Mouse (Mus musculus): ENCODE measurements around the gene Stk39. TPM values are rescaled to one million over a fixed set of nuclear protein-coding genes. Genes with fewer than 3 reads are reported as not detected.

Stk39 gene
- total RNA-seq, 1 experiment = 5.0 TPM

DNA sequence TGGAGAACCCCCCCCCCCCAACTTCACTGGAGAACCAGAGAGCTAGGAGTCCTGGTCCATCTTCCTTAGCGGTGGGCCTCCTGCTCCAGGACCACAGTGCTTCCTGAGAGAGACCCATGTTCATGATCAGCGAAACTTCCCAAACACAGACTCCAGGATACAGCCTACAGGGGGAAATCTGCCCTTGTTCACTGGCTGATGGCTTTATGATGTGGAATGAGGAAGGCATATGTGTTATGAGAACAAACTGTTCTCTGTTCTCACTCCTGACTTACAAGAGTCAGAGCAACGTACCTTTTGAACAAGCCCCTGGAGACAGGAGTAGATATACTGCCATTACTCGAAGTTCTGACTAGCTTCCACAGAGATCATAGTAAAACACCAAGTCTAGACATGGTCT is 42.6 kb downstream of the Stk39 start:
- Histone ChIP-seq H3K4me3 (ENCODE audit: insufficient read depth in 1 of 2, low read depth in 1 of 2, low read length in 2 of 2, poor library complexity in 1 of 2, severe bottlenecking in 1 of 2) (no peak overlapping the region), H3K4me1 (ENCODE audit: control insufficient read depth in 2 of 2, insufficient read depth in 2 of 2, low read length in 2 of 2, poor library complexity in 1 of 2) (no peaks in the 10 kb centered on the region), H3K36me3 (ENCODE audit: control insufficient read depth, insufficient read depth, low read length, poor library complexity, severe bottlenecking) (no peaks in the 10 kb centered on the region), H3K9ac (ENCODE audit: insufficient read depth, low read depth, low read length, poor library complexity, severe bottlenecking) (no peak overlapping the region), H3K9me3 (ENCODE audit: control insufficient read depth, insufficient read depth, low read depth, low read length) (no peaks in the 10 kb centered on the region), H3K27ac (ENCODE audit: insufficient read depth, low read depth, low read length, poor library complexity, severe bottlenecking) (no peak overlapping the region)
- no peak for TF ChIP-seq HCFC1 (IDR thresholded peaks at IDR 0.05; ENCODE audit: borderline replicate concordance, insufficient read depth, low read length)
- TF ChIP-seq MAFK (IDR thresholded peaks at IDR 0.05; ENCODE audit: insufficient read depth, low read depth, low read length) = no peak
- no peak for TF ChIP-seq ZNF384 (IDR thresholded peaks at IDR 0.05; ENCODE audit: low read depth, low read length)
- no peak for TF ChIP-seq ZC3H11A (IDR thresholded peaks at IDR 0.05; ENCODE audit: borderline replicate concordance, low read depth, low read length)
- no peak for TF ChIP-seq CHD2 (IDR thresholded peaks at IDR 0.05; ENCODE audit: low read depth, low read length)
- DNase-seq (ENCODE audit: low read depth, low spot score) = no peak
- in situ Hi-C loops (cut with MboI; ENCODE audit: low sequenced_read_pairs in 2 of 2, unreplicated experiment in 2 of 2) = no loop called here

DNA sequence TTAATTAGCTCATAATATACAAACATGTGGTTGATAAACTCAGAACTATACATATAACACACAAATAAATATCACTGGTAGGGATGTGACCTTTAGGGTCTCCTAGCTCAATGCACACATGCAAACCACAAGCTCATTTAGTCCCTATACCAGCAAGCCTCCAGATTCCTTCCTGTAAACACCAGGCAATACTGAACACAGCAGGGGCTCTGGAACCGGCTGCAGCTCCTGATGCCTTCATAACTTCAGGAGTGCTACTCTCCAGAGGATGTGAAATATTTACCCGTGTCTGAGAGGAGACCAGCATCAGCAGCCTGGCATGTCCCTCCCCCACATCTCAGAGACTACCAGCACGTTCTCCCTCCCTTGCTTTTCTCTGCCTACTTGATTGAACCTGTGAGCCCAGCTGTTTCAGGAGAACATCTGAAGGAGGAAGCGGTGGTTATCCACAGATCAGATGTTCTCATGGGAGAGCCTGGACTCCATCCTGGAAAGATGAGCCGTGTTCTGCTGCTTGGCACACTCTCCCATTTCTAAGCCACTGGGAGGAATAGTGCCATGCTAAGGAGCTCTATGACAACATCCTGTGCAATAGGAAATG is 45.0 kb downstream of the Stk39 start:
- no peak overlapping the region for H3K27ac ChIP-seq (ENCODE audit: insufficient read depth, low read depth, low read length, poor library complexity, severe bottlenecking)
- no peak overlapping the region for H3K9ac ChIP-seq (ENCODE audit: insufficient read depth, low read depth, low read length, poor library complexity, severe bottlenecking)
- in situ Hi-C loops (cut with MboI; ENCODE audit: low sequenced_read_pairs in 2 of 2, unreplicated experiment in 2 of 2) = no loop called here
- H3K36me3 ChIP-seq (ENCODE audit: control insufficient read depth, insufficient read depth, low read length, poor library complexity, severe bottlenecking) = no peaks in the 10 kb centered on the region
- TF ChIP-seq ZC3H11A (IDR thresholded peaks at IDR 0.05; ENCODE audit: borderline replicate concordance, low read depth, low read length) (no peak), ZNF384 (IDR thresholded peaks at IDR 0.05; ENCODE audit: low read depth, low read length) (no peak), CHD2 (IDR thresholded peaks at IDR 0.05; ENCODE audit: low read depth, low read length) (no peak), MAFK (IDR thresholded peaks at IDR 0.05; ENCODE audit: insufficient read depth, low read depth, low read length) (no peak), HCFC1 (IDR thresholded peaks at IDR 0.05; ENCODE audit: borderline replicate concordance, insufficient read depth, low read length) (no peak)
- no peak for DNase-seq (ENCODE audit: low read depth, low spot score)
- H3K4me3 ChIP-seq (ENCODE audit: insufficient read depth in 1 of 2, low read depth in 1 of 2, low read length in 2 of 2, poor library complexity in 1 of 2, severe bottlenecking in 1 of 2) = no peak overlapping the region
- H3K4me1 ChIP-seq (ENCODE audit: control insufficient read depth in 2 of 2, insufficient read depth in 2 of 2, low read length in 2 of 2, poor library complexity in 1 of 2) = no peaks in the 10 kb centered on the region
- H3K9me3 ChIP-seq (ENCODE audit: control insufficient read depth, insufficient read depth, low read depth, low read length) = no peaks in the 10 kb centered on the region

DNA sequence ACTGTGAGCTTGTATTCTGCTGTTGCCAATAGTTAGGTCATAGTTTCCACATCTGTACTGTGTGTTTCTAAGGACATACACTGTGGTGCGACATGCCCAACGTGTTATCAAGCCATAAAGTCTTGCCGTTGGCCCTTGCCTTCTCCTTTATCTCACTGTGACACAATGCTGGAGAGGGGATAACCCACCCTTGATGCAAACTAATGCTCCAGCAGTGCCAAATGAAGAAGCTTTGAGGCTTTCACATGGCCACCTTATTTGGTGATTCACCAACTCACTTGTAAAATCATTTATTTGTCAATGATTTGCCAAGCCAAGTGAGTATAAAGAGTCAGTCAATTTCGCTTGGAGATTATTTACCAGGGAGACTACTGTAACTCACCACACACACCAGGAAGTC is 46.0 kb downstream of the Stk39 start:
- Histone ChIP-seq H3K4me3 (ENCODE audit: insufficient read depth in 1 of 2, low read depth in 1 of 2, low read length in 2 of 2, poor library complexity in 1 of 2, severe bottlenecking in 1 of 2) (no peak overlapping the region), H3K27ac (ENCODE audit: insufficient read depth, low read depth, low read length, poor library complexity, severe bottlenecking) (no peak overlapping the region), H3K9ac (ENCODE audit: insufficient read depth, low read depth, low read length, poor library complexity, severe bottlenecking) (no peak overlapping the region), H3K36me3 (ENCODE audit: control insufficient read depth, insufficient read depth, low read length, poor library complexity, severe bottlenecking) (no peaks in the 10 kb centered on the region), H3K9me3 (ENCODE audit: control insufficient read depth, insufficient read depth, low read depth, low read length) (no peaks in the 10 kb centered on the region), H3K4me1 (ENCODE audit: control insufficient read depth in 2 of 2, insufficient read depth in 2 of 2, low read length in 2 of 2, poor library complexity in 1 of 2) (no peaks in the 10 kb centered on the region)
- TF ChIP-seq ZNF384 (IDR thresholded peaks at IDR 0.05; ENCODE audit: low read depth, low read length) (no peak), MAFK (IDR thresholded peaks at IDR 0.05; ENCODE audit: insufficient read depth, low read depth, low read length) (no peak), CHD2 (IDR thresholded peaks at IDR 0.05; ENCODE audit: low read depth, low read length) (no peak), HCFC1 (IDR thresholded peaks at IDR 0.05; ENCODE audit: borderline replicate concordance, insufficient read depth, low read length) (no peak), ZC3H11A (IDR thresholded peaks at IDR 0.05; ENCODE audit: borderline replicate concordance, low read depth, low read length) (no peak)
- in situ Hi-C loops (cut with MboI; ENCODE audit: low sequenced_read_pairs in 2 of 2, unreplicated experiment in 2 of 2) = no loop called here
- no peak for DNase-seq (ENCODE audit: low read depth, low spot score)

DNA sequence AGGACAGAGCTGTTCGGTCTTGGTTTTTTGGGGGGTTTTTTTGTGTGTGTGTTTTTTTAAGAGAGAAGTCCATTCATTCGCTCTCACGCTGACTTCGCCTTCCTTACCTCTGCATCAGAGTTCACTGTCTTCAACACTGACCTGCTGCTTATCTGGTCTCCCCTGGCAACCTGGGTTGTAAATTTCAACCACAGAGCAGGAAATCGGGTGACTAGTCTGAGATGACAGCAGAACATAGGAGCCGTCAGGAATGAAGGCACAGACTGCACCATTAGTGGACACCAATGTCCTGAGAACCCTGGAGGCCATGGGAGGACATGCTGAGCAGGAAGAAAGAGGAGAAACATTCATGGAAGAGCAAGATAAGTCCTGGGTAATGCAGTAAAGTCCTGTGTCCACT is 51.1 kb downstream of the Stk39 start:
- no peak overlapping the region for H3K27ac ChIP-seq (ENCODE audit: insufficient read depth, low read depth, low read length, poor library complexity, severe bottlenecking)
- H3K9me3 ChIP-seq (ENCODE audit: control insufficient read depth, insufficient read depth, low read depth, low read length) = no peaks in the 10 kb centered on the region
- no peak for DNase-seq (ENCODE audit: low read depth, low spot score)
- no peak for TF ChIP-seq HCFC1 (IDR thresholded peaks at IDR 0.05; ENCODE audit: borderline replicate concordance, insufficient read depth, low read length)
- H3K36me3 ChIP-seq (ENCODE audit: control insufficient read depth, insufficient read depth, low read length, poor library complexity, severe bottlenecking) = no peaks in the 10 kb centered on the region
- no peak overlapping the region for H3K9ac ChIP-seq (ENCODE audit: insufficient read depth, low read depth, low read length, poor library complexity, severe bottlenecking)
- no peaks in the 10 kb centered on the region for H3K4me1 ChIP-seq (ENCODE audit: control insufficient read depth in 2 of 2, insufficient read depth in 2 of 2, low read length in 2 of 2, poor library complexity in 1 of 2)
- no peak overlapping the region for H3K4me3 ChIP-seq (ENCODE audit: insufficient read depth in 1 of 2, low read depth in 1 of 2, low read length in 2 of 2, poor library complexity in 1 of 2, severe bottlenecking in 1 of 2)
- in situ Hi-C loops (cut with MboI; ENCODE audit: low sequenced_read_pairs in 2 of 2, unreplicated experiment in 2 of 2) = no loop called here

DNA sequence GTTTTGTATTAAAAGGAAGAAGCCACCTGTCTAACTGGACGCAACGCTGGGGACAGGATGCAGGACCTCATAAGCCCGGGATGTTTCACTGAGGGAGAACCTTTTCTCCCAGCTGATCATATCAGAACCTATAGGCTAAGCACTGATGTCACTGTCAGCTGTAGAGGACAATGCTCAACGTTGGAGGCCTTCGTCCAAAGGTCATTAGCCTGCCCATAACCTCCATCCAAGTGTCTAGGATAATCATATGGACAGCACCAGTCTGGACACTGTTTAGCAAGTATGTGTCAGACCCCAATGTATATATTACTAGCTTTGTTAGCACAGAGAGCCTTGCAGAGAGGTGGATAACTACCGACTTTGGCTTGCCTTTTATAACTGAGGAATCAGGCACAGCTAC is 51.8 kb downstream of the Stk39 start:
- no peaks in the 10 kb centered on the region for H3K4me1 ChIP-seq (ENCODE audit: control insufficient read depth in 2 of 2, insufficient read depth in 2 of 2, low read length in 2 of 2, poor library complexity in 1 of 2)
- H3K36me3 ChIP-seq (ENCODE audit: control insufficient read depth, insufficient read depth, low read length, poor library complexity, severe bottlenecking) = no peaks in the 10 kb centered on the region
- no peak overlapping the region for H3K27ac ChIP-seq (ENCODE audit: insufficient read depth, low read depth, low read length, poor library complexity, severe bottlenecking)
- H3K9me3 ChIP-seq (ENCODE audit: control insufficient read depth, insufficient read depth, low read depth, low read length) = no peaks in the 10 kb centered on the region
- in situ Hi-C loops (cut with MboI; ENCODE audit: low sequenced_read_pairs in 2 of 2, unreplicated experiment in 2 of 2) = no loop called here
- no peak overlapping the region for H3K9ac ChIP-seq (ENCODE audit: insufficient read depth, low read depth, low read length, poor library complexity, severe bottlenecking)
- DNase-seq (ENCODE audit: low read depth, low spot score) = no peak
- no peak overlapping the region for H3K4me3 ChIP-seq (ENCODE audit: insufficient read depth in 1 of 2, low read depth in 1 of 2, low read length in 2 of 2, poor library complexity in 1 of 2, severe bottlenecking in 1 of 2)
- no peak for TF ChIP-seq ZC3H11A (IDR thresholded peaks at IDR 0.05; ENCODE audit: borderline replicate concordance, low read depth, low read length)
- TF ChIP-seq ZNF384 (IDR thresholded peaks at IDR 0.05; ENCODE audit: low read depth, low read length) = no peak
- no peak for TF ChIP-seq MAFK (IDR thresholded peaks at IDR 0.05; ENCODE audit: insufficient read depth, low read depth, low read length)
- no peak for TF ChIP-seq HCFC1 (IDR thresholded peaks at IDR 0.05; ENCODE audit: borderline replicate concordance, insufficient read depth, low read length)

Data from ES-E14 (cell line).